Mouse (Mus musculus) lung, postnatal 0 days (tissue): ENCODE measurements around the gene Proser1.

ENCODE experiments used
- CTCF ChIP-seq: IDR thresholded peaks from 2 replicates; pipeline ENCODE4 v1.5.1; 2016; ENCODE audit warnings: antibody characterized with exemption, mild to moderate bottlenecking
- EP300 ChIP-seq: IDR thresholded peaks from 2 replicates; pipeline ENCODE4 v1.6.1; 2016; ENCODE audit warnings: antibody characterized with exemption, mild to moderate bottlenecking, control low read depth

GRCm38 (mm10) chr3:53530305-53530704, 66.8 kb downstream of the Proser1 start:
- TF ChIP-seq CTCF (no peak), EP300 (no peak)
